Mouse (Mus musculus) liver, postnatal 0 days (tissue): ENCODE measurements around the gene Hdac9.

Experiments
- CTCF ChIP-seq: sonication (generic); IDR thresholded peaks from 2 replicates; pipeline ENCODE4 v1.5.1; 2016; ENCODE audit warnings: antibody characterized with exemption, low read depth
- EP300 ChIP-seq: IDR thresholded peaks from 2 replicates; pipeline ENCODE4 v1.6.1; 2016; ENCODE audit warnings: antibody characterized with exemption, low read depth, mild to moderate bottlenecking

DNA sequence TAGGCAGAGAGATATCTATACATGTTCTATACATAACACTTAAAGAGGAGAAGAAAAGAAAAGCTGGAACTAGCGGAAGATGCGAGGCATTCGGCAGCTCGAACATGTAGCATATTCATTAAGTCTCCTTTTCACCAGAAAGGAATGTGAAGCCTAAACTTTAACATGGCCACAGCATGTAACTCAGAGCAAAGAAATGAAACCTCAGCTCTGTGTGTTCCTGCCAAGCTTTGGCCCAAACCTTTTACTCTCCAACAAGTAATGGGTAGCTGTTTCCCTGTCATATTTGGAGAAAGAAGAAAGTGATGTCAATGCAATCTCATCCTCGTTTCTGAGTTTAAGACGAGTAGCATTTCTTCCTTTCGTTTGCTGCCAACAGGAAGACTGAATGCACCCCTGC lies 876.8 kb downstream of the Hdac9 start:
- no peak for TF ChIP-seq EP300
- TF ChIP-seq CTCF, result no peak
